ENCODE assay signal across 8 mouse cellular contexts in the genomic region with DNA sequence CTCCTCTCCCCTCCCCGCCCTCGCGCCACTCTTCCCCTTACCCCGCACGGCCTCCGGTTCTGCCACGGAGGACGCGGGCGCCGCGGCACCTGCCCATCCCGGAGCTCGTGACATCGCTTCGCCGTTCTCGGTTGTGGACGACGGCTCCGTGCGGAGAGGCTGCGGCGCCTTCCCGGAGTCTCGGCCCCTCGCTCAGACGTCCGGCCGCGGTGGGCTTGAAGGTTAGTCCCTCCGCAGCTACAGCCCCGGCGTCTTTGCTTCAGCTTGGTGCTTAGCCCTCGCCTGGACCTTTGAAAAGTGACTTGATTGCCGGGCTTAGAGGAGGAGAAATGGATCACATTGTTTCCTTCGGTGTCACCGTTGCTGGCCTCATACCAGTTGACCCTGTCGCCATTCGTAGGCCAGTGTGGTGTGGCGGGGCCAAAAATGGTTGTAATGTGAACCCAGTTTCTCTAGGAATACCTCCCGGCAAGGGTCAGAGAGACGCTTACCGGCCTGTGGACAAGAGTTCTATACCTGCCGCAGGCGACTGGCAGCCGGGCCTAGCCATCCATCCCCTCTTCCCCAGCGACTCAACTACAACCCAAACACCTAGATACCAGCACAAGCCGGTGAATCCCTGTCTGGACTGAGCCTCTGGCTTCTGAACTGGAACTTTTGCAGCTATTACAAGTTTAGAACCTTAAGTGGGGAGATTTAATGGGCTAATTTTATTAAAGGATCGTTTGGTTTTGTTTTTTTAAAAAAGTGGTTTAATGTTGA. TPM values are rescaled to one million over a fixed set of nuclear protein-coding genes. Genes with fewer than 3 reads are reported as not detected.
DNase-seq lines count a peak whose midpoint lies in the region; ATAC-seq and TF ChIP-seq lines count a peak whose summit lies in the region.

No protein-coding gene starts in this region.

- in situ Hi-C loops in CH12.LX (cut with MboI; ENCODE audit: low pct_ligation_motif_present, low pct_unique_long_range_greater_than_20kb, low sequenced_read_pairs), result no loop called here

- peaks cover 31% of the 10 kb centered on the region for H3K79me2 ChIP-seq in CH12.LX (replicated peaks; ENCODE audit: control insufficient read depth, extremely low read depth, insufficient read depth, poor library complexity, severe bottlenecking)

- intact Hi-C loops in gastrocnemius, adult 2 months (cut with DNase I), result no loop called here
- intact Hi-C loops in gastrocnemius, postnatal 36 days (cut with DNase I), result loop anchor here (5.0 kb wide), 1 partner anchor 52 kb away; no protein-coding TSS in a partner anchor
- intact Hi-C loops in left cerebral cortex, postnatal 4 days (cut with DNase I), result no loop called here

- peaks cover 10 to 35% of the 10 kb centered on the region in 2 experiments; a peak in 2 of 4 replicates for H3K4me1 ChIP-seq in CH12.LX (ENCODE audit: control insufficient read depth in 1 of 2, insufficient read depth in 2 of 2)
- peaks cover 24% of the 10 kb centered on the region for H3K4me1 ChIP-seq in heart, embryonic 15.5 days (replicated peaks)
- peaks cover 12% of the 10 kb centered on the region; the same call in 1 of the 2 replicates for H3K4me1 ChIP-seq in limb, embryonic 14.5 days (ENCODE audit: control insufficient read depth, insufficient read depth, low read length)

- peaks cover 2% of the 10 kb centered on the region for H3K9me3 ChIP-seq in CH12.LX (replicated peaks; ENCODE audit: low read length)
- no peaks in the 10 kb centered on the region for H3K9me3 ChIP-seq in heart, embryonic 15.5 days (replicated peaks)
- H3K9me3 ChIP-seq in limb, embryonic 14.5 days (ENCODE audit: control insufficient read depth, low read length), result no peaks in the 10 kb centered on the region

- H3K36me3 ChIP-seq in CH12.LX (replicated peaks in 1 of 2; ENCODE audit: control insufficient read depth in 1 of 2, insufficient read depth in 1 of 2, low read length in 1 of 2), result peaks cover 51 to 63% of the 10 kb centered on the region in 2 experiments
- peaks cover 60% of the 10 kb centered on the region for H3K36me3 ChIP-seq in heart, embryonic 15.5 days
- H3K36me3 ChIP-seq in limb, embryonic 14.5 days (ENCODE audit: control insufficient read depth, insufficient read depth, low read length), result peaks cover 60% of the 10 kb centered on the region

- H3K27ac ChIP-seq in gastrocnemius, adult 2 months, result peak overlapping the region; percentile 95
- H3K27ac ChIP-seq in CH12.LX (ENCODE audit: insufficient read depth, low read depth), result peak overlapping the region; percentile 92
- H3K27ac ChIP-seq in heart, embryonic 15.5 days, result peak overlapping the region; percentile 98
- H3K27ac ChIP-seq in limb, embryonic 14.5 days (replicated peaks; ENCODE audit: low read depth, low read length), result peak overlapping the region; percentile 94

- TF ChIP-seq EP300 in CH12.LX (IDR thresholded peaks at IDR 0.05; ENCODE audit: low read length), result 0 out of 2 replicates have a peak, but pooled peaks have one; percentile 23

- DNase-seq in gastrocnemius, adult 2 months, result peak; percentile 47
- DNase-seq in gastrocnemius, postnatal 36 days, result no peak
- peak; percentile 46 for DNase-seq in CH12.LX (ENCODE audit: extremely low read depth)
- DNase-seq in embryo, embryonic 11 days, result peak; percentile 59
- peak; percentile 25 for DNase-seq in limb, embryonic 14.5 days (ENCODE audit: low spot score)
- DNase-seq in naive thymus-derived CD4-positive, alpha-beta T cell, adult 2 months (ENCODE audit: low read depth), result peak; percentile 39
- no peak for DNase-seq in left cerebral cortex, postnatal 4 days

- no peak; the same call in 1 of the 2 replicates for ATAC-seq in heart, embryonic 15.5 days (replicated peaks; ENCODE audit: insufficient number of reproducible peaks, insufficient read depth, low FRiP score, low read depth)
- ATAC-seq in limb, embryonic 14.5 days (ENCODE audit: low FRiP score, low read depth), result no peak

- TF ChIP-seq POLR2A in CH12.LX (IDR thresholded peaks at IDR 0.05; ENCODE audit: low read depth, low read length), result peak; percentile 70
- TF ChIP-seq POLR2A in limb, embryonic 14.5 days (IDR thresholded peaks at IDR 0.05; ENCODE audit: borderline replicate concordance, extremely low read depth, insufficient read depth, insufficient read length), result peak; percentile 26; the same call in 1 of the 2 replicates

- WGBS in heart, embryonic 15.5 days, result 0% methylated on average over 50 of the region's 50 CpGs
- under 1% methylated on average over 48 of the region's 50 CpGs for WGBS in limb, embryonic 14.5 days

- peak overlapping the region; percentile 96 for H3K9ac ChIP-seq in CH12.LX (ENCODE audit: insufficient read depth, low read depth)
- H3K9ac ChIP-seq in heart, embryonic 15.5 days, result peak overlapping the region; percentile 82
- H3K9ac ChIP-seq in limb, embryonic 14.5 days (ENCODE audit: low read depth, low read length, severe bottlenecking), result peak overlapping the region; percentile 84

- TF ChIP-seq RAD21 in CH12.LX (IDR thresholded peaks at IDR 0.05; ENCODE audit: low read depth, low read length), result no peak

- TF ChIP-seq CTCF in gastrocnemius, adult 2 months (IDR thresholded peaks at IDR 0.05), result no peak
- TF ChIP-seq CTCF in CH12.LX (conservative IDR thresholded peaks at IDR 0.05 in 1 of 2, IDR thresholded peaks at IDR 0.05 in 1 of 2; ENCODE audit: low read depth in 2 of 2, low read length in 2 of 2), result no peak

- peak overlapping the region; percentile 76 for H3K4me2 ChIP-seq in CH12.LX (ENCODE audit: insufficient read depth, low read depth, poor library complexity, severe bottlenecking)
- peak overlapping the region; percentile 77 for H3K4me2 ChIP-seq in heart, embryonic 15.5 days
- peak overlapping the region; percentile 80 for H3K4me2 ChIP-seq in limb, embryonic 14.5 days (replicated peaks; ENCODE audit: low read depth, low read length, severe bottlenecking)

- H3K4me3 ChIP-seq in gastrocnemius, adult 2 months, result peak overlapping the region; percentile 75
- H3K4me3 ChIP-seq in CH12.LX (replicated peaks in 1 of 3; ENCODE audit: low read depth in 2 of 3, low read length in 2 of 3, poor library complexity in 1 of 3), result peak overlapping the region; percentile 70 to 98 (median 87)
- peak overlapping the region; percentile 71 for H3K4me3 ChIP-seq in heart, embryonic 15.5 days
- H3K4me3 ChIP-seq in limb, embryonic 14.5 days (replicated peaks; ENCODE audit: low read length), result peak overlapping the region; percentile 60

- no peaks in the 10 kb centered on the region for H3K27me3 ChIP-seq in CH12.LX (replicated peaks)
- no peaks in the 10 kb centered on the region for H3K27me3 ChIP-seq in heart, embryonic 15.5 days
- H3K27me3 ChIP-seq in limb, embryonic 14.5 days (ENCODE audit: control insufficient read depth, insufficient read depth, low read length), result no peaks in the 10 kb centered on the region

- dilution Hi-C loops in CH12.LX (cut with MboI; ENCODE audit: extremely low pct_ligation_motif_present, extremely low pct_unique_long_range_greater_than_20kb, low sequenced_read_pairs), result no loop called here

RNA-seq across cellular contexts. Expression of a gene that starts 1.0 kb away (rescaled TPM):
- total RNA-seq in gastrocnemius, adult 2 months (2021), result 1 to 10 TPM; 8.4 to 8.7 TPM
- total RNA-seq in gastrocnemius, postnatal 36 days (2021), result 10 to 100 TPM in 1 of 2 experiments, 1 to 10 TPM in 1; 10.0 to 12.9 TPM
- total RNA-seq in CH12.LX (2012; rRNA removed), result 488 and 589 TPM in 2 replicates
- 32.5 and 36.3 TPM in 2 replicates for total RNA-seq in CH12.LX (2014; rRNA removed)
- 39.5 and 56.6 TPM in 2 replicates for polyA plus RNA-seq in CH12.LX (2012; ENCODE audit: insufficient read length, low read depth)
- polyA plus RNA-seq in heart, embryonic 15.5 days (2015; fragmentation: Nextera tagmentation; extraction: Ambion mirVana), result 167 and 187 TPM in 2 replicates
- 311 and 451 TPM in 2 replicates for polyA plus RNA-seq in limb, embryonic 14.5 days (2012; rRNA removed)
- 256 and 275 TPM in 2 replicates for polyA plus RNA-seq in limb, embryonic 14.5 days (2014; fragmentation: Nextera tagmentation; extraction: Ambion mirVana)
- total RNA-seq in left cerebral cortex, postnatal 4 days (2021), result 10 to 100 TPM; 81.0 to 82.7 TPM

RNA-seq across cellular contexts. Expression of a gene that starts 8.5 kb away (rescaled TPM):
- 10 to 100 TPM; 21.9 to 29.1 TPM for total RNA-seq in gastrocnemius, adult 2 months (2021)
- 10 to 100 TPM; 19.7 to 21.2 TPM for total RNA-seq in gastrocnemius, postnatal 36 days (2021)
- total RNA-seq in CH12.LX (2012; rRNA removed) (74.0 and 80.9 TPM in 2 replicates), CH12.LX (2014; rRNA removed) (73.7 and 75.2 TPM in 2 replicates)
- polyA plus RNA-seq in CH12.LX (2012; ENCODE audit: insufficient read length, low read depth), result 65.0 and 65.1 TPM in 2 replicates
- polyA plus RNA-seq in heart, embryonic 15.5 days (2015; fragmentation: Nextera tagmentation; extraction: Ambion mirVana), result 89.7 and 105 TPM in 2 replicates
- 60.1 and 61.3 TPM in 2 replicates for polyA plus RNA-seq in limb, embryonic 14.5 days (2012; rRNA removed)
- polyA plus RNA-seq in limb, embryonic 14.5 days (2014; fragmentation: Nextera tagmentation; extraction: Ambion mirVana), result 97.1 and 102 TPM in 2 replicates
- 10 to 100 TPM; 21.5 to 23.8 TPM for total RNA-seq in left cerebral cortex, postnatal 4 days (2021)

RNA-seq across cellular contexts. Expression of a gene that starts 9.7 kb away (rescaled TPM):
- total RNA-seq in gastrocnemius, adult 2 months (2021), result 10 to 100 TPM; 12.3 to 14.1 TPM
- 10 to 100 TPM; 11.9 to 12.7 TPM for total RNA-seq in gastrocnemius, postnatal 36 days (2021)
- total RNA-seq in CH12.LX (2012; rRNA removed) (15.8 and 16.2 TPM in 2 replicates), CH12.LX (2014; rRNA removed) (6.4 and 8.5 TPM in 2 replicates)
- polyA plus RNA-seq in CH12.LX (2012; ENCODE audit: insufficient read length, low read depth), result 31.5 and 41.7 TPM in 2 replicates
- 27.8 and 31.0 TPM in 2 replicates for polyA plus RNA-seq in heart, embryonic 15.5 days (2015; fragmentation: Nextera tagmentation; extraction: Ambion mirVana)
- polyA plus RNA-seq in limb, embryonic 14.5 days (2012; rRNA removed), result 47.9 and 71.0 TPM in 2 replicates
- 39.4 and 39.5 TPM in 2 replicates for polyA plus RNA-seq in limb, embryonic 14.5 days (2014; fragmentation: Nextera tagmentation; extraction: Ambion mirVana)
- total RNA-seq in left cerebral cortex, postnatal 4 days (2021), result 10 to 100 TPM; 20.4 to 22.2 TPM

RNA-seq across cellular contexts. Expression of a gene that starts 15.4 kb away (rescaled TPM):
- total RNA-seq in gastrocnemius, adult 2 months (2021), result 10 to 100 TPM; 14.9 to 17.8 TPM
- total RNA-seq in gastrocnemius, postnatal 36 days (2021), result 10 to 100 TPM; 12.8 to 14.2 TPM
- total RNA-seq in CH12.LX (2012; rRNA removed), result 7.2 TPM in 2 replicates
- total RNA-seq in CH12.LX (2014; rRNA removed), result 2.5 and 2.9 TPM in 2 replicates
- 7.3 and 8.6 TPM in 2 replicates for polyA plus RNA-seq in CH12.LX (2012; ENCODE audit: insufficient read length, low read depth)
- polyA plus RNA-seq in heart, embryonic 15.5 days (2015; fragmentation: Nextera tagmentation; extraction: Ambion mirVana), result 6.5 and 7.1 TPM in 2 replicates
- polyA plus RNA-seq in limb, embryonic 14.5 days (2012; rRNA removed), result 19.6 and 23.1 TPM in 2 replicates
- polyA plus RNA-seq in limb, embryonic 14.5 days (2014; fragmentation: Nextera tagmentation; extraction: Ambion mirVana), result 7.5 and 8.0 TPM in 2 replicates
- 10 to 100 TPM; 69.5 to 74.9 TPM for total RNA-seq in left cerebral cortex, postnatal 4 days (2021)

RNA-seq across cellular contexts. Expression of a gene that starts 26.0 kb away (rescaled TPM):
- total RNA-seq in gastrocnemius, adult 2 months (2021), result 10 to 100 TPM; 16.6 to 19.5 TPM
- 10 to 100 TPM; 15.4 to 16.2 TPM for total RNA-seq in gastrocnemius, postnatal 36 days (2021)
- 21.4 and 22.1 TPM in 2 replicates for total RNA-seq in CH12.LX (2012; rRNA removed)
- 16.1 and 17.4 TPM in 2 replicates for total RNA-seq in CH12.LX (2014; rRNA removed)
- polyA plus RNA-seq in CH12.LX (2012; ENCODE audit: insufficient read length, low read depth), result 23.2 and 24.8 TPM in 2 replicates
- 17.3 and 20.9 TPM in 2 replicates for polyA plus RNA-seq in heart, embryonic 15.5 days (2015; fragmentation: Nextera tagmentation; extraction: Ambion mirVana)
- 28.5 and 32.9 TPM in 2 replicates for polyA plus RNA-seq in limb, embryonic 14.5 days (2012; rRNA removed)
- 27.8 and 29.9 TPM in 2 replicates for polyA plus RNA-seq in limb, embryonic 14.5 days (2014; fragmentation: Nextera tagmentation; extraction: Ambion mirVana)
- total RNA-seq in left cerebral cortex, postnatal 4 days (2021), result 10 to 100 TPM; 39.5 to 45.9 TPM

Comparison
In these comparisons a context has a peak if more than half of its experiments do, and no peak if none do; other contexts are left out.
1. DNase-seq: peak in gastrocnemius, adult 2 months (single experiment), CH12.LX (single experiment), embryo, embryonic 11 days (single experiment), limb, embryonic 14.5 days (single experiment) and naive thymus-derived CD4-positive, alpha-beta T cell, adult 2 months (single experiment); none in gastrocnemius, postnatal 36 days (0 of 2) and left cerebral cortex, postnatal 4 days (single experiment).
2. Peak in every context shown above with its lines, with median percentiles within 50 percentile points of each other: H3K27ac ChIP-seq, H3K4me3 ChIP-seq, H3K4me2 ChIP-seq and H3K9ac ChIP-seq.